Mouse (Mus musculus) C2C12 (cell line): ENCODE results near the gene Prdm11.

Experiments
- CEBPB ChIP-seq: IDR thresholded peaks from one replicate; pipeline ENCODE4 v1.6.1; 2011; ENCODE audit warnings: low read depth, mild to moderate bottlenecking, control low read depth, moderate library complexity
- CTCF ChIP-seq: IDR thresholded peaks from one replicate; pipeline ENCODE4 v1.5.1; 2011; ENCODE audit not compliant: control insufficient read depth, insufficient read depth, insufficient read length
- FOSL1 ChIP-seq: IDR thresholded peaks from one replicate; pipeline ENCODE4 v1.8.0; 2011; ENCODE audit warnings: mild to moderate bottlenecking, low read length; ENCODE audit not compliant: poor library complexity, insufficient read depth, severe bottlenecking
- USF1 ChIP-seq: IDR thresholded peaks from one replicate; pipeline ENCODE4 v1.6.1; 2011; ENCODE audit warnings: low read depth, mild to moderate bottlenecking, control low read depth, moderate library complexity

DNA sequence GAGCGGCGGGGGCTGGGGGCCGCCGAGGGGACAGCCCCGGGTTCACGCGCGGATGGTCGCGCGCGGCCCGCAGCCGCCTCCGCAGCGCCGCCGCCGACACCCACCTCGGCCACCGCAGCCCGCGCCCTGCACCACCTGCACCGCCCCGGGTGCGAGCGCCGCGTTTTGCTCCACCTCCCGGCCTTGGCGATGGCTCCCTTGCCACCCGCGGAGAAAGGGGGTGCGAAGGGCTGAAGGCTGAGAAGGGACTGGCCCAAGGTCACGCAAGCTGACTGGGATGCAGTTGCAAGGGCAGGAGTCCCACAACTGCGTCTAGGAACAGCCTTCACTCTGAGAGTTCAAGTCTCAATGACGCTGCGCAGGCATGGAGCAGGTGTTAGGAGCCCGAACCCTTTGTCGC is 30.9 kb downstream of the Prdm11 start:
- TF ChIP-seq CEBPB (no peak), CTCF (no peak), USF1 (no peak), FOSL1 (no peak)
